Mouse (Mus musculus): ENCODE measurements around the gene Synj2.
A peak's percentile ranks its signal among the peaks of the same experiment; 100 is the strongest.

The Synj2 gene

DNA sequence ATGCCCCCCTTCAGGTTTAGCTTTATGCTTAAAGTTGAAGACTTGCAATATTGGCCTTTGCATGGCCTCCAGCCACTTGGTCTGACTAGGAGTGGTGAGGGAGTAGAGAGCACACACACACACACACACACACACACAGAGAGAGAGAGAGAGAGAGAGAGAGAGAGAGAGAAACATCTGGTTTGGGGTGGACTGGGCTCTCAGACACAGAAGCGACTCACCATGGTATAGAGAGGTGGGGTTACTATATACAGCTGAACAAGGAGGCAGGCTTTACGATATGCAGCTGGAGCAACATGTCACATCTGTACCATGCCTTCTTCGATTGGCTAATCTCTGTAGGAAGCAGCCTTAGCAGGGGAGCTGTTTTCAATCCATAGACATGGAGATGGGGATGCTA, 5.4 kb upstream of the Synj2 start:
- DNase-seq (ENCODE audit: low spot score) = no peak

DNA sequence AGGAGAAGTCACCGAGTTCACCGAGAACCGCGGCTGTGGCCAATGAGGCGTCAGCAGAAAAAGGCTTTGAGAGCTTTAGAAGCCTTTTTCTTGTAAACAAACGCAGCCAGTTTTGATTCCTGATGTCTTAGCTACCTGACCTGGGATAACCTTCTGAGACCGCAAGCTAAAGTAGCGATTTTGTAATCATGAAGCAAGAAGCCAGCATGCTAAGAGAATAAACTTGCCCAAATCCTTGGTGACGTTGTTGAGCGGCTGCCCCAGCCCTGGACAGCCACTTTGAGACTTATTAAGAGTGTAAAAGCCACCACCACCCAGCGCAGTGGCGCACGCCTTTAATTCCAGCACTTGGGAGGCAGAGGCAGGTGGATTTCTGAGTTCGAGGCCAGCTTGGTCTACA, 4.8 kb upstream of the Synj2 start:
- no peak for DNase-seq (ENCODE audit: low spot score)

DNA sequence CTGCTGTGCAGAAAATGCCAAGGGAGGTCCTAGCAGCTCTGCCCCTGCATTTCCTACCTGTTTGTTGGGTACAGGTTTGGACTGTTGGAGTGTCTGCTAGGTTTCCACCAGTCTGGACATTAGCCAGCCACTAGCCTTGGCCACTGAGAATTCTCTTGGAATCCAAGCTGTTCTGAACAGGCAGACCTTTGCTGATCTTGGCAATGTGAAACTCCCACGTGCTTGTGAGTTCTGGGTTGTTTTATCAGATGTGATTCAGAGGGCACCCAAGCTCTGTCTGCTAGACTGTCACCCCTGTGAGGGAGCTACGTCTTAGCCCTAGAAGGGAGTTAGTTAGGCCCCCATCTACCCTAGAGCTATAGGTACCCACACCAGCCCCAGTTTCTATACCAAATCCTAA, 3.6 kb upstream of the Synj2 start:
- peak; percentile 70 for DNase-seq (ENCODE audit: low spot score)

DNA sequence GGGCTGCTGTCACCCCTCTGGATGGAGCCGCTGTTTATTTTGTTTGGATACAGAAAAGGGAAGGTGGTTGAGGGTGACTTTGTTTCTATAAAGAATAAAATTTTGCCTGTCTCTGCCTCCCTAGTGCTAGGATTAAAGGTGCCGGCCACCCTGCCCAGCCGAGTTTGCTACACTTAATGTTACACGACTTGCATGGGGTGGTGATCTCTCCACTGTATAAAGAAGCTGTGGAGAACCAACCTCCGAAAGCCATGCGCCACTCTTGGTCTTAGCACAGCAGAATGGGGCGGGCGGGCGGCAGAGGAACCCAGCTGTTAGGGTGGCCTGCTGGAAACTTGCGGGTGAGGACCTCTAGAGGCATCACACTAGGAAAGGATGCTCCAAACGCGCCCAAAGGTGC, 1.2 kb upstream of the Synj2 start:
- no peak for DNase-seq (ENCODE audit: low spot score)

DNA sequence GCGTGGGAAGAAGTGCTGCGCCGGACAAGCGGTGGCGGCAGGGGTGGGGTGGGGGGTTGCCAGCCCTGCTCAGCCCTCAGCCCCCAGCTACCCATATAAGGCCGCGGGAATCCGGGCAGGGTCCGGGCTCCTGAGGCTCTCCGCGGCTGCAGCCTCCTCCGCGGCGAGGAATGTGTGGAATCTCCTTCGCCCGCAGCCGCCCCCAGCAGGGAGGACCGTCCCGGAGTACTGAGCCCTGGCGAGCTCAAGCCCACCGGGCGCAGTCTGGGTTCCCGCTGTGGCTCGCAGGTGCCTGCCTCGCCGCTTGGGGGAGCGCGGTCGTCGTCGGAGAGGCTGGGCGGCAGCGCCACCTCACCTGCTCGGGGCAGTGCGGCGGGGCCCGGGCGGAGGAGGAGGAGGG, 288 bp upstream of the Synj2 start:
- DNase-seq (ENCODE audit: low spot score) = peak; percentile 91

DNA sequence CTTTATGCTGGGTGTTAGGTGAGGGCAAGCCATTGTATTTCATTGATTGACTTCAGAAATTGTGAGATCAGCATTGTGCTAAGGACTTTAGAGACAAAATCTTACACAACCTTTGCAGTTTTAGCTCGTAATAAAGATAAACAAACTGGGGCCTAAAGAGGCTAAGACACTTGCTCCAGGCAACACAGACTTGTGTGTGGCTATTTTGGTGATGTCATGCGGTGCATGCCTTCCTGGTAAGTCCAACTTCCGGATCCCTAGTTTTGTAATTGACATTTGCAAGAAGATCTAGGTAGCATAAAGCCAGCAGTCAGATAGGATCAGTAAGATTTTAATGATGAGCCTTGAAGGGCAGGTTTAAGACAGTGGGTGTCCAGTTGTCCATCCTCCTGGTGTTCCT, 1.1 kb downstream of the Synj2 start:
- DNase-seq (ENCODE audit: low spot score) = no peak

DNA sequence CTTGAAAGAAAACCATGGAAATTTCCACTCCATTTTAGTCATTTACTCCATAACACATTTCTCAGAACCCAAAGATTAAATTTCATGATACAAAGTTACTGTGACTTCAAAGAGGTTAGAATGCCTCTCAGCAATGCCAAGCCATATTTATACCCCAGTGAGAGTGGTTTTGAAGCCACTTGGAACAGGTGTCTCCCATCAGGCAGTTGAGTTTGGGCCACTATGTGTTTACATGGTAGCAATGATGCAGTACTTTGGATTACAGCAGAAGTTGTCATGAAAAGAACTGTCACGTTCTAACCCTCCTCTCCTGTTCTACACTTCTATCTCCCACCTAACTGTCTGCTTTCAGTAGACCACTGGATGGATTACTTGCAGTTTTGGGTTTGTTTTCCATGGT, 2.0 kb downstream of the Synj2 start:
- no peak for DNase-seq (ENCODE audit: low spot score)

DNA sequence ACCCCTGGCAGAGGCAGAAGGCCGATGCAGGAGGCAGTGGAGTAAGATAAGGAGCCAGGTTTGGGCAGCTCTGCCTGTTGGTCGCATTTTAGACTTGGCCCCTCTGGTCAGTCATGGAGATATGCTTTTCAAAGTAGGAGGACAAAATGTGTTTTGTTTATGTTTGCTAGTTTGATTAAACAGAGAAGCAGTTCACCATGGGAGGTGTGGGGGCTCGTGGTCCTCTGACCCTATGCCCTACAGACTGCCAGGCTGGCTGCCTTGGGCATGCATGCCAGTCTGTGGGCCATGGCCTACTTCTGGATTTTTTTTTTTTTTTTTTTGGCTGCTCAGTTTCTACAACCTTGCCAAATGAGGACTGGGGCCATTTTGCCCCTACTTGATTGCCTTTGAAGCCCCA, 6.0 kb downstream of the Synj2 start:
- no peak for DNase-seq (ENCODE audit: low spot score)

DNA sequence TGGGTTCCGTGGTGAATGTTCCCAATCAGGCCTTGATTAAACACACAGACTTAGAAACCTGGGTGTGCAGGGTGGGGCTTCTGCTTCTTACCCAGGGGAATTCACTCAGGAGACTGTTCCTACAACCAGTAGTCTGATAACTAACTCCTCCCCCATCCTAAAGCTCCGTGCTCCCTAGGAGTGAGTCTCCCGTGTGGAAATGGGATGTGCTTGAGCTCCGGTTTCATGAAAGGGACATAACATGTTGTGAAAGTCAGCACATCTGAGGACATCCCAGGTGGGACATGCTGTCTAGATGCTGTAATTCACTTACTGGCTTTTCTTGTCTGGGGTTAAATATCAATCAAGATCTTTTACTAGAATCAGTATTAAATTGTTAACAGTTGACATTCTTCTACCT, 11.4 kb downstream of the Synj2 start:
- no peak for DNase-seq (ENCODE audit: low spot score)

DNA sequence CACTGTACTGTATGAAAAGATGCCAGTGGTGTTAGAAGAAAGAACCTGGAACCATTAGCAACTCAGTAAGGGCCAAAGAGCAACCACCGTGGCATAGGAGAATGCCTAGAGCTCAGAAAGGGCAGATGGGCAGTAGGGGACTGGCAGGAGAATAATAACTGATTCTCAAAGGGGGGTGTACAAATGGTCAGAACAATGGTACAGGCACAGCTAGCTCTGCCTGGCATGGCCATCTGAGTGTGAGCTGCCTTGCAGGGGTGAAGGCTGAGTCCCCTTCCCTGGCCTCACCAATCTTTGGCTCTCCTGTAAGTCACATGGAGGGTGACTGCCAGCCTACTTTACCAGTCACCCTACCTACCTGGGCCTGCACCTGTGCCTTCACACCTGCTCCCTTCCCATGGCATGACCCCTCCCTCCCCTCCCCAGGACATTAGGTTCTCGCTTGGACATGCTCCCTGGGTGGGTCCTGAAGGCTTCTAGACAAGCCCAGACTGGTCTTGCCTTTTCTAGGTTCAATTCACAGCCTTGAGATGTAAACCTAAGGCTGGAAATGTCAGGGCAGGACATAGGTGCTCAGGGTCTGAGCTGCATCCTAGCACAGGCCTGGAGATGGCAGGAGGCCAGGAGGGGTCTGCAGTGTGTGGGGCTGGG, 15.4 kb downstream of the Synj2 start:
- DNase-seq (ENCODE audit: low spot score) = no peak

DNA sequence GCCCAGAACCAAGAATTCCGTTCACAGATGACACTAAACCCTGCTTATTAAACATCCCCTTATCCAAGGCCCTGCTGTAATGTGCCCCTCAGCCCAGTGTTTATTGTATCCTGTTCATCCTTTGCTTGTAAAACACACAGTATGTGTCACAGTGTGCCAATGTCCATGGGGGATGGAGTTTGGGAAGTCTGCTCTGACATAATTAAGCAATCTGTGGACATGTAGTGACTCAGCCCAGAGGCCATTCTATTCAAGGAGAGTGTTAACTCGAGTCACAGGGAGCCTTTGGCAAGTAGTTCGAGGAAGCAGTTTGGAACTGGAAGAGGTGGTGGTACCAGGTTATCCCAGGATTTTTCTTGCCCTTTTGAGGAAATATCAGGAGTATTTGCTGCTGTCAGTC, 16.0 kb downstream of the Synj2 start:
- DNase-seq (ENCODE audit: low spot score) = no peak

DNA sequence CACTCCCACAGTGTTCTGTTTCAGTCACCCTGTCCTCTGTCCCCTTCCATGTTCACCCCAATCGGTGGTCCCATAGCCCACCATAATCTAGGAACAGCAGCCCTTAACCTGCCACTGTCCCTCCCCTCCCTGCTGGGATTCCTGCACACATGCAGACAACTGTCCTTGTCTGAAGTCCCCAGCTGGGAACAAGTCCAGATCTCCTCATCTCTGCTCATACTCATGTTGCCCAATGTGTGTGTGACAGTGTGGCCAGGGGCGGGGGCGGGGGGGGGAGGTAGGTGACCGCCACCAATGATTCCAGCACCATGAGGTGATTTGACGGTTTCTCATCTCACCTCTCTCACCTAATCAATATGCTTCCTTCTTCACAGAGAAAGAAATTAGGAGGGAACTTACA, 17.1 kb downstream of the Synj2 start:
- DNase-seq (ENCODE audit: low spot score) = no peak

DNA sequence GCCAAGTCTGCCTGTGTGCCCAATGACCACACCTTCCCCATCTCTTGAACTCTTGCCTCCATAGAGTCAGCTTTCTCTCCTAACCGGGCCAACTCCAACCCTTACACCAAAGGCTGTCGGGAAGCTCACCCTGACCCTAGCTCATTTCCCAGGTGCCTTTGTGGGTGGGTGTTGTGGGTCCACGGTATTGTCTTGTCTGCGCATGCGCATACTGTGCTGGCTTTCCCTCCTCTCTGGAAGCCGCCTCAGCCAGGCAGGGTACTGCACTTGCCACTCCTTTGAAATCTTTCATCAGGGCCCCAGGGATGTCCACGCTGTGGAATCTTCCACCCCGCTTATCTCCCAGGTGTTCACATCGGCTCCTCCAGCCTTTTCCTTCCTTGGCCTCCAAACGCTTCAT, 17.6 kb downstream of the Synj2 start:
- DNase-seq (ENCODE audit: low spot score) = no peak

DNA sequence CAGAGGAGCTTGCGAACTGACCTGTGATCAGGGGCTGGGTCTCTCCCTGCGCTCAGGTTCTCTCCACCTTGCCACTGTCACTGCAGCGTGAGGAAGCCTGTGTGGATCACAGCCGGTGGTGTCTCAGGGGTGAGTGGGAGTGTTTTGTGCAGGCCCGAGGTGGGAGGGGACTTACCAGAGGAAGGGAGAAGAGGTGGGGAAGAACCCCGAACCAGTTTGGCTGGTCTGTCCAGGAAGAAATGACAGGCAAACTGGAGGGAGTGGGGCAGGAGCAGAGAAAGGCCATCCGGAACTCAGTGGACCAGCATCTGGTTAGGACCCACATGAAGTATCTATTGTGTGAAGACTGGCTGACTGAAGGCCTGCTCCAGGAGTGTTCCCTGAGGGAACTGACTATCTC, 18.0 kb downstream of the Synj2 start:
- DNase-seq (ENCODE audit: low spot score) = no peak

DNA sequence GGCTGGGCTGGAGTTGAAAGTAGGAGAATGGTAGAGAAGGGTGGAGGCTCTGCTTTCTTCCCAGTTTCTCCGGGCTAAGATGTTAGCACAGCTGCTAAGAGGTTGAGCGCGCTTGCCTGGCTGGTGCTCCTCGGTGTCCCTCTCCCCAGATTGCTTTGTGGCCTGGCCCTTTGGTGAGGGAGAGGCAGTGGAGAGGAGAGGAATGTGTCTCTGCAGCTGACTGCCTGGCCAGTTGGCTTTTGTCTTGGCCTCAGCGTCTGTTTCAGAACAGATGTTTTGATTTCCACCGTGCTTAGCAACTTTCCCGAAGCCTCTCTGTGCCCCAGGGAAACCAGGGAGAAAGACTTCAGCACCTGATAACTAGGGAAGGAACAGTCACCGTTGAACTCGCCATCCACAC, 18.7 kb downstream of the Synj2 start:
- DNase-seq (ENCODE audit: low spot score) = no peak

DNA sequence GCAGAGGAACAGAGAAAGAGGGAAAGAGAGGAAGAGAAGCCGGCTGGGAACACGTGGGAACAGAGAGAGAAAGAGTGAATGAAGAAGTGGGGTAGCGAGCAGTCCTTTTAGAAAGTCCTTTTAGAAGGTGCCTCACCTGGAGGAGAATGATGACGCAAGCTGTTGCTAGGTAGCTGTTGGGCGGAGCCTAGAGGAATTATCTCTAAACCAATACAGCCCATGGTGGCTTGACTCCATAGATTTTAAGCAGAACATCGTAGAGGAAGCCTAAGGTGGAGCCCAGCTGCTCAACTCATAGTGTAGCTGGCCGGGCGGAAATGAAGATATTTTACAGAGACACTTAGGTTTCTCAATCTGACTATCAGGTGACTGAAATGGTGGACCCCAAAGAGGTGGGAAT, 22.7 kb downstream of the Synj2 start:
- no peak for DNase-seq (ENCODE audit: low spot score)

DNA sequence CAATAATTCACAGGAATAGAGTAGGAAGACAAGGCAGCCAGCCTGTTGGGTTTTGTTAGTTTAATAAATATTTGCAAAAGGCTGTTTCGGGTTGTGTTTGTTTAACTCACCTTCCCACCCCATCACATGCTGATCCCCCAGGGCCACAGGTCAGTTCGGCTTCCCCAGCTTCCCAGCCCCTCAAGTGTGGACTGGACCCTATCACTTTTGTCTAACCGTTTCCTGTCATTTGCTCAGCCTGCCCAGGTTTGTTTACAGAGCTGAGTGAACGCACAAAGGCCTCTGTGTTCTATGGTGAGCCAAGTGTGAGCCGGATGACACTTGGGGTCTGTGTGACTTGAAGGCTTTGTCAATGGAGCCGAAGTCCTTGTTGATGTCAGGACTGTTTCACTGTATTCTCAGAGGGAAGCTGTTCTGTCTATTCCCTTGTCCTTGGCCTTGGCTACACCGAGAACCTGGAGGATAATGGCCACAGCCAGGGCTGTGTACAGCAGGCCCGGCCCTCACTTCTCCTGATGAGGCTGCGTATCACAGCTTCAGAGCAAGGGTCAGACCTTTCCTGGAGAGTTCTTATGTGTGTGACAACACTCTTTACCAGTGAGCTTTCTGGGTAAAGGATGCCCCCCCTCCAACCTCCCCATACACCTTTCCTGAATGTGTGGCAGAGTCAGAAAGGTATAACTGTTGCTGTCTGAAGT, 24.2 kb downstream of the Synj2 start:
- no peak for DNase-seq (ENCODE audit: low spot score)

DNA sequence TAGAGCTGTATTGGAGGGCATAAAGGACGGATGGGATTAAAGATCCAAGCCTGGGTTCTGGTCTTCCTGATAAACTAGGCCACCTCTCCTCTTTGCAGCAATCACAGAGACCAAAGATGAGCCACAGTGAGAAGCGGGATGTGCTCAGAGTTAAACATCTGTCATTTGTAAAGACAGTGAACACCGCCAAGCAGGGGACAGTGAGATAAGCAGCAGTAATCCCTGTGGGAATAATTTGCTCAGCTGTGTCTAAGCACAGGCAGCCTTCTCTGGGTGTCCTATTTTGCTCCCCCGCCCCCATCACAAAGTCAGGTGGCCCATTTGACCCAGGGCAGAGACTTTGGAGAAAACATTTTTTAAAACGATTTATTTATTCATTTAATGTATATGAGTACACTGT, 25.6 kb downstream of the Synj2 start:
- no peak for DNase-seq (ENCODE audit: low spot score)

DNA sequence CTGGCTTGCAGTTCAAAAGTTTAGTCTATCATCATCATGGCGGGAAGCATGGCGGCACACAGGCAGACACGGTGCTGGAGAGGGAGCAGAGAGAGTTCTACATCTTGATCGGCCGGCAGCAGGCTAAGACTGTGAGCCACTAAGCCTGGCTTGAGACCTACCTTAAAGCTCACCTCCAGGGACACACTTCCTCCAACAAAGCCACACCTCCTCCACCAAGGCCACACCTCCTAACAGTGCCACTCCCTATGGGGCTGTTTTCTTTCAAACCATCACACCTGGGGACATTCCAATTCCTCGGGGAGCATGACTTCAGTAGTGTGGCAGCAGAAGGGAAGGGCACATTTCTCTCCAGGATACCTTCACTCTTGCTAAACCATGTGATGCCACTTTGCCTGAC, 27.5 kb downstream of the Synj2 start:
- DNase-seq (ENCODE audit: low spot score) = no peak

DNA sequence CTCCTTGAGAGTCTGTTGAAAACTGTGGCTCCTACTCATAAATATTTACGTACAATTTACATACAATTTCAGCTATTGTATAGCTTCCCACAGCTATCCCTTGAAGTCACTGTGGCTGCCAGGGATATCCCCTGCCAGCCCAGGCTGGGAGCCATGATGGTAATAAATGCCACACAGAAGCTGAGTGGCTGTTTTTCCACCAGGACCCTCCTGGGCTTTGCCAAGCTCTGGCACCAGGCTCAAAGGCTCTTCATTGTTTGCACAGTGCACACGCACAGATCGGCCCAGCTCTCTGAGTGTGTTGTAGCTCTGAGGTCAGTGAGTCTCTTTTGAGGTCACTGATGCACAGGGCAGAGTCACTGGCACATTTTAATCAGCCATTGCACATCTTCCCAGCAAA, 28.2 kb downstream of the Synj2 start:
- DNase-seq (ENCODE audit: low spot score) = no peak

DNA sequence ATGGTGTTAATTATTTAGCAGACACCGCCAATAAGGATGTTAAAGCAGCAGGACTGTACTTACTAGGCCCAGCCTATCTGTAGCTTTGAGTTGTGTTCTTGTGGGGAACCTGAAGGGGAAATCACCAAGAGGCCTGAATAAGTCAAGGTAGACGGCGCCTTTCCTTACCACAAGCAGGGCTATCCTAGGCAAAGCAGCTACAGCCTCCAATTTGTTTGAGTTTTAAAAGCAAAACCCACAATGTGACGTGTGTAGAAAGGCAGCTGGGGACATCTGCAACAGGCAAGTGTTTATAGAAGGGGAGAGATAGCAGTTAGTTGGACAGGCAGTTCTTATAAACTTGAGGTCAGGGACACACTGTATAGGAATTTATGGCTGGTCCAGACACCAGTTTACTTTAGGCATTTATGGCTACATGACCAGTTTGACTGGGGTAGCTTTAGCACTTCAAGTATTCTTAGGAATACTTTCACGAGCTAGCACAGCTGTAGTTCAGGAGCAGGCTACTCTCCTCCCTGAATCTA, 29.3 kb downstream of the Synj2 start:
- DNase-seq (ENCODE audit: low spot score) = no peak

DNA sequence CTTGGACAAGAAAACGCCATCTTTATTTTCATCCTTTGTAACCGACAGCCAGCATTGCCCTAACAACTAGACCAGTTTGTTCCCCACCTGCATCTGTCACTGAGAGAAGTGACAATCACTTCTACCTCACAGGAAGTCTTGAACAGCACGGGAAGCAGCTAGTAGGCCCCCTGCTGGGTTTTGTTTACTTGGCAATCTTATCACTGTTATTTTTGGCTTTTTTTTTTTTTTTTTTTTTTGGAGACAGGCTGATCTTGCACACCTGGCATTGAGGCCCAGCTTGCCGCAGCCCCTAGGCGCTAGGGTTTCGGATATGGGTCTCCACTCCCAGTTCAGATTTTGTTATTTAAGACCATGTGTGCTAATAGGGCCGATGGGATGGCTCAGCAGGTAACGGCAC, 32.5 kb downstream of the Synj2 start:
- no peak for DNase-seq (ENCODE audit: low spot score)

DNA sequence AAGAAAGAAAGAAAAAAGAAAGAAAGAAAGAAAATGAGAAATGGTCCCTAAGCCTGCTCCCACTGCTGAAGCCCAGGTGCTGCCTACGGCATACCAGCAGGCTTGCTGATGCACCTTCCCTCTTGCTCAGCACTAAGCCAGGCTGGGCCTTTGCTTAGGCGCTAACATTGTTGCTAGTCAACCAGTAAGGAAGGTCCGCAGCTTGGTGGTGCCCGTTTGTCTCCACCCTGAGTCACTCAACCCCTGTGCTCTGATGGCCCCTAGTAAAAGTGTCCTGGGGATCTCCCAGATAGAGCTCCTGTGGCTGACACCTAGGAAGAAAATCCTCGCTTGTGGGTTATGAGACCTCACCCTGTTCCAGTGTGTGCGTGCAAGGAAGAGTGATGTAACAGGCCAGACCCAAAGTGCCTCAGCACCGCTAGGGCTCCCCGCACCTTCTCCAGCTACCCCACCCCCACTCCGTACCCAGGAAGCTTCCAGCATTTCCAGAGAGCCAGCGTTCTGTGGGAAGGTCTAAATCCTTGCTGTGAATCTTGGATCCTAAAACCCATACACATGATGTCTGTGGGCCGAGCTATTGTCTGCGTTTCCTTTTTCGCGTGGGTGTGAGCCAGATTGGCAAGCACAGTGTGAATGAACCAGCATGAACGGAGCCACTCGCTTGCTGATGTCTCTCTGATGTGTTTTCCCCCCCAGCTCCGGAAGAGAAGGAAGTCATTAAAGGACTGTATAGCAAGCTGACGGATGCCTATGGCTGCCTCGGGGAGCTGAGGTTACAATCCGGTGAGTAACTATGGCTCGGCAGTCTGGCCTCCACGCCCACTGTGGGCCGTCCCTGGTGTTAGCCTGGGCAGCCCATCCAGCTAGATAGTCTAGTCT, 34.3 kb downstream of the Synj2 start:
- peak; percentile 71 for DNase-seq (ENCODE audit: low spot score)
